Mouse (Mus musculus) lung, postnatal 0 days (tissue): Measurements from ENCODE around the gene Ehf.

Experiments
- CTCF ChIP-seq: IDR thresholded peaks from 2 replicates; pipeline ENCODE4 v1.5.1; 2016; ENCODE audit warnings: antibody characterized with exemption, mild to moderate bottlenecking
- EP300 ChIP-seq: IDR thresholded peaks from 2 replicates; pipeline ENCODE4 v1.6.1; 2016; ENCODE audit warnings: antibody characterized with exemption, mild to moderate bottlenecking, control low read depth

DNA sequence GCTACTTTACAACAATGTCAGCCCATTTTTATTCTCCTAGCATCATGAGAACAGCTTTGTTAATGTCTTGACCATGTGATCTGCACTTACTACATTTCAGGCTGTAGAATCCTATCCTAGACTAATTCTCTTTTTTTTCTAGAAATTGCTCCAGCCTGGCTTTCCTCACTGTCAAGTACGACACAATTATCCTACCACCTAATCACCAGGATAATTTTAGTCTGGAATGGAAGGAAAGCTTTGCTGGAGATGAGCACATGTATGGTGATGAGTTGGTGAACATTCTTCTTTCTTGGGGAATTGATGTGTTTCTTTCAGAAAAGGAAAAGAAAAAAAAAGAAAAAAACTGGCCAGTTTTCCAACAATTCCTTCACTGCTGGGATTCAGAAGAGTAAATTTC lies 28.8 kb downstream of the Ehf start:
- no peak for TF ChIP-seq EP300
- no peak for TF ChIP-seq CTCF
